Mouse (Mus musculus) splenic B cell, adult 2 months (primary cell): ENCODE results near the gene Zfhx3.

Experiments used
- DNase-seq: peaks from one replicate; pipeline ENCODE4 v3.0.0-alpha.2; 2011; ENCODE audit warnings: low read depth, low spot score
- H3K27me3 ChIP-seq: 2 replicates; pipeline ENCODE4 v1.6.1; 2012; ENCODE audit warnings: mild to moderate bottlenecking, low read length, moderate library complexity, mixed read lengths; ENCODE audit not compliant: control insufficient read depth, poor library complexity, insufficient read depth, severe bottlenecking
- H3K36me3 ChIP-seq: 2 replicates; pipeline ENCODE4 v1.6.1; 2012; ENCODE audit warnings: mild to moderate bottlenecking, low read length, moderate library complexity, mixed read lengths; ENCODE audit not compliant: control insufficient read depth, poor library complexity, insufficient read depth, severe bottlenecking

The Zfhx3 gene

GRCm38 (mm10) chr8:108101131-108101530 is 158.7 kb downstream of the Zfhx3 start:
- Histone ChIP-seq H3K27me3 (no peaks in the 10 kb centered on the region), H3K36me3 (no peaks in the 10 kb centered on the region)
- DNase-seq: no peak

- DNase-seq: no peak
- no peaks in the 10 kb centered on the region for H3K27me3 ChIP-seq
- H3K36me3 ChIP-seq: no peaks in the 10 kb centered on the region
Measured at GRCm38 (mm10) chr8:108101978-108102865, 159.8 kb downstream of the Zfhx3 start.

GRCm38 (mm10) chr8:108104471-108105098 is 162.1 kb downstream of the Zfhx3 start:
- no peak for DNase-seq
- Histone ChIP-seq H3K27me3 (no peaks in the 10 kb centered on the region), H3K36me3 (no peaks in the 10 kb centered on the region)

- DNase-seq: no peak
- Histone ChIP-seq H3K27me3 (no peaks in the 10 kb centered on the region), H3K36me3 (no peaks in the 10 kb centered on the region)
Measured at GRCm38 (mm10) chr8:108125053-108125452, 182.6 kb downstream of the Zfhx3 start.

- no peak for DNase-seq
- Histone ChIP-seq H3K27me3 (no peaks in the 10 kb centered on the region), H3K36me3 (no peaks in the 10 kb centered on the region)
Measured at GRCm38 (mm10) chr8:108125491-108125890, 183.0 kb downstream of the Zfhx3 start.

GRCm38 (mm10) chr8:108146536-108146935 is 204.1 kb downstream of the Zfhx3 start:
- no peaks in the 10 kb centered on the region for H3K27me3 ChIP-seq
- DNase-seq: no peak
- H3K36me3 ChIP-seq: no peaks in the 10 kb centered on the region

GRCm38 (mm10) chr8:108148599-108149249 is 206.3 kb downstream of the Zfhx3 start:
- Histone ChIP-seq H3K36me3 (no peaks in the 10 kb centered on the region), H3K27me3 (no peaks in the 10 kb centered on the region)
- DNase-seq: no peak

- H3K27me3 ChIP-seq: no peaks in the 10 kb centered on the region
- no peaks in the 10 kb centered on the region for H3K36me3 ChIP-seq
- DNase-seq: no peak
Measured at GRCm38 (mm10) chr8:108170804-108171203, 228.4 kb downstream of the Zfhx3 start.

GRCm38 (mm10) chr8:108183296-108183695 is 240.9 kb downstream of the Zfhx3 start:
- Histone ChIP-seq H3K27me3 (no peaks in the 10 kb centered on the region), H3K36me3 (no peaks in the 10 kb centered on the region)
- no peak for DNase-seq

GRCm38 (mm10) chr8:108183948-108184347 is 241.5 kb downstream of the Zfhx3 start:
- no peak for DNase-seq
- Histone ChIP-seq H3K36me3 (no peaks in the 10 kb centered on the region), H3K27me3 (no peaks in the 10 kb centered on the region)

GRCm38 (mm10) chr8:108186289-108186688 is 243.8 kb downstream of the Zfhx3 start:
- no peak for DNase-seq
- Histone ChIP-seq H3K36me3 (no peaks in the 10 kb centered on the region), H3K27me3 (no peaks in the 10 kb centered on the region)

- H3K27me3 ChIP-seq: no peaks in the 10 kb centered on the region
- DNase-seq: no peak
- H3K36me3 ChIP-seq: no peaks in the 10 kb centered on the region
Measured at GRCm38 (mm10) chr8:108188044-108188443, 245.6 kb downstream of the Zfhx3 start.

GRCm38 (mm10) chr8:108194571-108194970 is 252.1 kb downstream of the Zfhx3 start:
- H3K36me3 ChIP-seq: no peaks in the 10 kb centered on the region
- no peaks in the 10 kb centered on the region for H3K27me3 ChIP-seq
- no peak for DNase-seq

- DNase-seq: no peak
- no peaks in the 10 kb centered on the region for H3K27me3 ChIP-seq
Measured at GRCm38 (mm10) chr8:108215026-108215425, 272.6 kb downstream of the Zfhx3 start.

More at GRCm38 (mm10) chr8:108215026-108215425, 272.6 kb downstream of the Zfhx3 start:
- H3K36me3 ChIP-seq: no peaks in the 10 kb centered on the region
